Mouse (Mus musculus) embryonic stem cell, embryonic (primary cell): ENCODE measurements at regions not wholly inside any gene's neighbourhood (a gene's known extent, or its start where the extent isn't known, plus 50 kb on each side); places are given as distances from the start of the nearest gene placed in this dataset.

Source experiments
- CTCF ChIA-PET, 4 experiments: fragments of 300-600 bp in 2 of 4; fragments of 350-600 bp in 2 of 4; sonication (Branson Sonifier 250); formaldehyde crosslinking; loops; one replicate each; lab custom pipeline; 2022; ENCODE audit warnings: inconsistent platforms in 2 of 4; lab: Charles Lee
- POLR2A ChIA-PET, 4 experiments: fragments of 300-600 bp in 2 of 4; fragments of 350-600 bp in 2 of 4; sonication (Branson Sonifier 250); formaldehyde crosslinking; loops; one replicate each; lab custom pipeline; 2022; ENCODE audit warnings: antibody characterized with exemption in 4 of 4, inconsistent platforms in 1 of 4; lab: Charles Lee

- CTCF ChIA-PET: no interaction called here
- POLR2A ChIA-PET: interaction anchor here in 1 of 4 experiments (0.6 kb wide), 1 partner anchor 335 kb away, joined by 3 read pairs; no protein-coding TSS in a partner anchor
Measured at GRCm38 (mm10) chr13:37511406-37511805, 166.4 kb downstream of the Ly86 start.

- CTCF ChIA-PET: interaction anchor here in 2 of 4 experiments (0.6 to 1.1 kb wide), 2 partner anchors 79 to 450 kb away, joined by 3 read pairs; no protein-coding TSS in a partner anchor
- POLR2A ChIA-PET: interaction anchor here in 2 of 4 experiments (0.6 to 1.2 kb wide), 4 partner anchors 12 to 481 kb away, joined by 3 to 4 read pairs (median 4); no protein-coding TSS in a partner anchor
Measured at GRCm38 (mm10) chr13:37512781-37513180, 167.8 kb downstream of the Ly86 start.

DNA sequence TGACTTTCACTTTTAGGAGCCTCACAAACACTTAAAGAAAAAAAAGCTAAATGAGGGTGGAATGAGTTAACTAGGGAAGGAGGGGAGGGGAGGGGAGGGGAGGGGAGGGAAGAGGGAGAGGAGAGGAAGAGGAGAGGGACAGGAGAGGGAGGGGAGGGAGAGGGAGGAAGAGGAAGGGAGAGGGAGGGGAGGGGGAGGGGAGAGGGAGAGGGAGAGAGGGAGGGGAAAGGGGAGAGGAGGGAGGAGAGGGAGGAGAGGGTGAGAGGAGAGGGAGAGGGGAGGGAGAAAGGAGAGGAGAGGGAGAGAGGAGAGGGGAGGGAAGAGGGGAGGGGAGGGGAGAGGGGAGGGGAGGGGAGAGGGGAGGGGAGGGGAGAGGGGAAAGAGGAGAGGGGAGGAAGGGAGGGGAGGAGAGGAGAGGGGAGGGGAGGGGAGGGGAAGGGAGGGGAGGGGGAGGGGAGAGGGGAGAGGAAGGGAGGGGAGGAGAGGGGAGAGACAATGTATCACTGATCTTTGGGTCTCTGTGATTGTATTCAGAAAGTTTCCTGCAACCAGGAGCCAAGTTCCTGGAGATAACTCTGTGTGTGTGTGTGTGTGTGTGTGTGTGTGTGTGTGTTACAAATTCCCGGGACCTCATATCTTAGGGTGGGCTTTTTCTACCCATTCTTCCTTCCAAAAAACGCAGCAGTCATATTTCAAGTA, 168.3 kb downstream of the Ly86 start:
- ChIA-PET POLR2A (interaction anchor here in 2 of 4 experiments (0.5 to 1.6 kb wide), 9 partner anchors 12 to 596 kb away, joined by 3 to 4 read pairs (median 3); no protein-coding TSS in a partner anchor), CTCF (interaction anchor here in 2 of 4 experiments (0.6 to 1.1 kb wide), 3 partner anchors 79 to 335 kb away, joined by 3 to 5 read pairs (median 5); no protein-coding TSS in a partner anchor)

GRCm38 (mm10) chr13:37513905-37514607, 169.0 kb downstream of the Ly86 start:
- POLR2A ChIA-PET: interaction anchor here in 3 of 4 experiments (0.5 to 1.6 kb wide), 11 partner anchors 11 to 604 kb away, joined by 3 to 4 read pairs (median 3); no protein-coding TSS in a partner anchor
- CTCF ChIA-PET: interaction anchor here in 2 of 4 experiments (0.6 to 0.9 kb wide), 2 partner anchors 81 to 334 kb away, joined by 5 read pairs; no protein-coding TSS in a partner anchor

DNA sequence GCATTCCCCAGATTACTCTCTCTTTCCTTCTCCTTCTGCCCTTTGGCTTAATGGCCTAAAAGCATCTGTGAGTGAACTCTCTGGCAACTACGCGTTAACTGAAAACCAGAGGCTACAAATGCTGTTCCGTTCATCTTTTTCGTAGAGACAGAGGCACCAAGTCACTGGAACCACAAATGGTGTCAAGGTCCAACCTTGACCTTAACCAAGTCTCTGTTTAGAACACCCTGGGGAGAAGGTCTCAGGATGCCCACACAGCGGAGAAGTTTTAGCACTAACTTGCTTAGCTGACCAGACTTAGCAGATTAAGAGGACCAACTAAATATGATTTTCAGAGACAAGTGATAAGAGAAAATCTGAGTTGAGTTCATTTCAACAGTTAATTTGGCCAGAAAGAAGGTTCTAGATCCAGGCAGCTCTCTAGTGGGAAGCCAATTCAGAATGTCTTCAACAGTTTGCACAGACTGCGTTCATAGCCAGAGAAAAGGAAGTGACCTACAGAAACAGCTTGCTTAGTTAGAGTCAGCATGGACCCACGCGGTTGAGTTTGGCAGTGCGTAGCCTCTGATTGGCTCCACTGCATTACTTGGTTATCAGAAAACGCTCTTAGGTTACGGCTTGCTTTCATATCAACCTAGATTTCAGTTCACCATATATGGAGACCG, 169.8 kb downstream of the Ly86 start:
- POLR2A ChIA-PET: interaction anchor here in 3 of 4 experiments (0.5 to 1.6 kb wide), 11 partner anchors 9 to 605 kb away, joined by 3 to 6 read pairs (median 3); no protein-coding TSS in a partner anchor
- CTCF ChIA-PET: no interaction called here

- ChIA-PET CTCF (interaction anchor here in 3 of 4 experiments (0.5 to 3.3 kb wide), 9 partner anchors 16 to 448 kb away, joined by 3 to 13 read pairs (median 3); no protein-coding TSS in a partner anchor), POLR2A (interaction anchor here in 3 of 4 experiments (0.5 to 1.7 kb wide), 21 partner anchors 8 to 1283 kb away, joined by 3 to 8 read pairs (median 3); no protein-coding TSS in a partner anchor)
Measured at GRCm38 (mm10) chr13:37517055-37517807, 172.2 kb downstream of the Ly86 start.

DNA sequence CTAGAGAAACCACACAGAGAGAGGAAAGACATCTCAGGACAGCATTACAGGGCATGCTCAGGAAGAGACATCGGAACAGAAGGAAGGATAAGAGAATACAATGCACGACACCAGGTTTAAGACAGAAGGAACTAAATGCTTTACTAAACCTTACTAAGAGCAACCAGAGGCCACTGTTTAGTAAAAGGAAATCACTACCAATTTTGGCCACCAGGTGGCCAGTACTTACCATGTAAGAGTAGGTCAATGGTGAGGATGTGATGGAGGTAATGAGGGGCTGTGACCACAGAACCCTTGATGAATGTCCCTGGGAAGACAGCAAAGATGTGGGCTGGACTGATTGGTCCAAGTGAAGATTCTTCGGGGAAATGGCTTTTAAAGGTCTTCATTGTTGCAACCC, 174.9 kb downstream of the Ly86 start:
- ChIA-PET POLR2A (interaction anchor here in 1 of 4 experiments (0.6 to 1.8 kb wide), 3 partner anchors 11 to 1472 kb away, joined by 3 to 5 read pairs (median 3); no protein-coding TSS in a partner anchor), CTCF (no interaction called here)

GRCm38 (mm10) chr13:37525097-37525726, 180.2 kb downstream of the Ly86 start:
- POLR2A ChIA-PET: interaction anchor here in 2 of 4 experiments (1.2 to 1.5 kb wide), 5 partner anchors 8 to 78 kb away, joined by 3 to 8 read pairs (median 4); no protein-coding TSS in a partner anchor

GRCm38 (mm10) chr13:37526102-37526501, 181.1 kb downstream of the Ly86 start:
- CTCF ChIA-PET: interaction anchor here in 1 of 4 experiments (0.6 kb wide), 1 partner anchor 92 kb away, joined by 4 read pairs; no protein-coding TSS in a partner anchor
- POLR2A ChIA-PET: interaction anchor here in 3 of 4 experiments (0.7 to 1.5 kb wide), 5 partner anchors 9 to 74 kb away, joined by 3 to 8 read pairs (median 3); no protein-coding TSS in a partner anchor

More at GRCm38 (mm10) chr13:37525097-37525726, 180.2 kb downstream of the Ly86 start:
- CTCF ChIA-PET: no interaction called here

GRCm38 (mm10) chr13:37528380-37528779, 183.4 kb downstream of the Ly86 start:
- ChIA-PET POLR2A (interaction anchor here in 2 of 4 experiments (0.6 to 1.3 kb wide), 3 partner anchors 20 to 1139 kb away, joined by 3 to 5 read pairs (median 4); no protein-coding TSS in a partner anchor), CTCF (no interaction called here)

DNA sequence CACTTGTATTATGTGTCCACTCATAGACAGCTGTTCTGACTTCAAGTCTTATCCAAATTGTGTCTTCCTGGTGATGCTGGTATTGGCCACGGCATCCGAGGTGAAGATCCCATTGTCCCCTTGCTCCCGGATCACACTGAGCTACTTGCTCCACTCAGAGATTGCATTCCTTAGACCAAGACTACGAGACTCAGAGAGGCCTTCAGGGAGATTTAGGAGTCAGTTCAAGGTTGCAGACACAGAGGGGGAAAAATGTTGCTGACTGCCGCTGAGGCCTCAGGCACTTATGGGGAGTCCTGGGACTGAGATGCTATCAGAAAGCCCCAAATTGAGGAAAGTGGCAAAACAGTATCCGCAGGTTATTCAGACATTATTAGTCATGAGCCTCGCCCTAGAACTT, 183.9 kb downstream of the Ly86 start:
- ChIA-PET POLR2A (interaction anchor here in 1 of 4 experiments (0.5 to 1.1 kb wide), 2 partner anchors 245 to 297 kb away, joined by 4 read pairs; no protein-coding TSS in a partner anchor), CTCF (no interaction called here)

DNA sequence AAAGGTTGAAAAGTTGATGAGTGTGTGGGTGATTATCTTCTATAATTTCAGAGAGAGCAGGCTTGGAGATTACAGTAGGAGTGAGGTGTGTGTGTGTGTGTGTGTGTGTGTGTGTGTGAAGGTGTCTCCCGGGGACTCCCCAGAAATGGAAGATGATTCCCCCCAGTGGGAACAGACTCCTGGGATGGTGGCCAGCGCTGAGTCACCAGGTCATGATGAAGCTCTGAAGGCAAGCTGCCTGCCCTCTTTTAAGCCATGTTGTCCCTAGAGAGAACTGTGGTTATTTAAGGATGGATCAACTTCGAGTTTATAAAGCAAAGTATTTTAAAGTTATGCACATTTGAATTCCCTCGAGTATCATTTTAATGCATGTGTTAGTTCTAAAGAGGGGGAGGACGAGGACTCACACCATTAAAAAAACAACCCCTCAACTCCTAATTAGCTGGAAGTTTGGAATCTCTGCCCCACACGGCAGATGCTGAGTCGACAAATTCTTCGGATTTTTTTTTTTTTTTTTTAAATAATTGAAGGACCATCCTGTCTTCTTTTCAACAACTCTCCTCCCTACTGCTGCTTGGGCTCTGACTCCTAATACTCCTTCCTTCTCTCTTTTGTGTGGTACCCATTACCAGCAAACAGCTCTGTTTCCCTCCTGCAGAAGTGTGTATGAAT, 186.6 kb downstream of the Ly86 start:
- CTCF ChIA-PET: interaction anchor here in 1 of 4 experiments (0.7 kb wide), 1 partner anchor 222 kb away, joined by 3 read pairs; no protein-coding TSS in a partner anchor
- POLR2A ChIA-PET: interaction anchor here in 1 of 4 experiments (1.0 to 1.6 kb wide), 3 partner anchors 15 to 431 kb away, joined by 3 read pairs; no protein-coding TSS in a partner anchor

DNA sequence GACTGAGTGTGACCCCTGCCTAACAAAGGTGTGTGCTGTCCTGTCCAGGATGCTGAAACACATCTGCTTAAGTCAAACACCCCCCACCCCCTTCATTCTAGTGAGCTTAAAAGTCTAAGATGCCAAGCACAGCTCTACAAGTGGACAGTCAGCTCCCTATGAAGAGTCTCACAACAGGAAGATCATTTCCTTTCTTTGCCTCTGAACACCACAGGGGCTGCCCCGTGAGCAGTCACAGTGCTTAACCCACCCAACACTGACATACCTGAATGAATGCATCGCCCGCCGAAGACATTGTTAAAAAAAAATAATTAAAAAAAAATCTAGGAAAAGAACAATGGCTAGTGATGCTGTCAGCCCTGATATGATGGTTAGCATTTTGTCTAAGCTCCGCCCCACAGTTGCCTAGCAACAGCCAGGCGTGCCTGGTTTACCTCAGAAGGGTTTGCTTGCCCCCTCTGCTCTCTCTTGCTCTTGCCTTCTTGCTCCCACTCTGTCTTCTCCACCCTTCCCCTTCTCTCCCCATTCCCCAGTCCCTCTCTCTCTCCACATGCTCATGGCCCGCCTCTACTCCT, 187.7 kb downstream of the Ly86 start:
- ChIA-PET CTCF (no interaction called here), POLR2A (interaction anchor here in 2 of 4 experiments (0.5 to 1.6 kb wide), 6 partner anchors 14 to 430 kb away, joined by 3 to 4 read pairs (median 3); no protein-coding TSS in a partner anchor)

- ChIA-PET CTCF (no interaction called here), POLR2A (no interaction called here)
Measured at GRCm38 (mm10) chr13:37533851-37534250, 188.8 kb downstream of the Ly86 start.

- ChIA-PET POLR2A (interaction anchor here in 2 of 4 experiments (0.6 to 1.6 kb wide), 2 partner anchors 9 to 397 kb away, joined by 3 to 4 read pairs; no protein-coding TSS in a partner anchor), CTCF (interaction anchor here in 1 of 4 experiments (0.5 kb wide), 1 partner anchor 55 kb away, joined by 3 read pairs; no protein-coding TSS in a partner anchor)
Measured at GRCm38 (mm10) chr13:37537330-37537729, 192.3 kb downstream of the Ly86 start.
